Mouse (Mus musculus): ENCODE measurements around the gene Nprl2.

DNA sequence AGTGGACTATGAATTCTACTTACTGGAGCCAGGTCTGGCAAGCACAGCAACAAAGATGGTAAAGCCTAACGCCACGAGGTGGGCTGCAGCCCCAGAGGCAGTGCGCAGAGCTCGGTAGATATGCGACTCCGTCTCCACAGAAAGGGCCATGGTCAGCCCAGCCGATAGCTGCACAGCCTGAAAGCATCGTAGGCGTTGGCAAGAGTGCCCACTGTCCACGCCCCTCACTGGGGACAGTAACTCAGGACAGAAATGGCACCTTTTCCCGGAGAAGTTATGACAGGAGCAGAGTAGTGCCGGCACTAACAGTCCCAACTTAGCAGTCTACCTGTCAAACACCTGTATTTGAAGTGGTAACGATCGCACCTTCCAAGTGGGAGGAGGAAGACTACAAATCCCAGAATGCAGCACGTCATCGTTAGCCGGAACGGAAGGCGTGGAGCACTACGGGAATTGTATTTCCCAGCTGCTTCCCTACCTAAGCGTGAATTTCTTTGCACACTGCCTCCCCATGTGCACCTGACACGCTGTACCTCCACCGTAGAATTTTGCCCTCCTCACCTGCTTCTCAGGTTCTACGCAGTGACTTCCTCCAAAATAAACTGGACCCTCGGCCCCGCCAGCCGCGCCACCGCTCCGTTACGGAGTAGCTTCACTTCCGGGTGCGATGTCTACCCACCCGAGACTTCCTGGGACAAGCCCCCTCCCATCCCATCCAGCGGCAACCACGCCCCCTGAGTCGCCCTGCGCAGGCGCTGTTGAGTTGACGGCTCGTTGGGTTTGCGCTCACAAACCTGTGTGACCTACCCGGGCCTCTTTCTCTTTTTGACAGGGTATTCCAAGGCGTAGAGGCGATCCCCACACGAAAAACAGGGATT is at the start of gene Nprl2, which contains the start of gene Cyb561d2:
- TF ChIP-seq CTCF (IDR thresholded peaks at IDR 0.05; ENCODE audit: control insufficient read depth, insufficient read depth, insufficient replicate concordance, low read depth, low read length) = no peak
- TF ChIP-seq POLR2A (IDR thresholded peaks at IDR 0.05; ENCODE audit: control insufficient read depth, low read depth, low read length) = peak; percentile 61
